Mouse (Mus musculus): ENCODE measurements around the gene Celf1.

DNA sequence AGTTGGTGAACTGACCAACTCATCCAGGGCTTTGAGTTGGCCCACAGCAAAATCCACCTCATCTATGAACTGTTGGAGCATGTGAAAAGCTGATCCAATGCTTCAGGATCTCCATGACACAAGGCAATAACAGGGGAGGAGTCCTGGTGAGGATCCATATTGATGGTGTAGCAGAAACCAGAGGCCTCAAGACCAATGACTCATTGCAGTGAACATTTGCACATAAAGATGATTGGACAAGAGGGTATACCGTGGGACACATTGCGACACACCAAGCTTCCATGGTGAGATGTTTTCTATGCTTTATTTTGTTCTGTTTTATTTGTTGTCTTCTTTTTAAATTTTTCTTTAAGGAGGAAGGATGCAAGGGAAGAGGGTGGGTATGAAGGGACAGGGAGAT, 17.5 kb upstream of the Celf1 start:
- TF ChIP-seq POLR2A (IDR thresholded peaks at IDR 0.05; ENCODE audit: control insufficient read depth, low read depth, low read length) (no peak), CTCF (IDR thresholded peaks at IDR 0.05; ENCODE audit: control insufficient read depth, insufficient read depth, insufficient replicate concordance, low read depth, low read length) (no peak)

All from testis, adult 2 months (tissue).